Mouse (Mus musculus): ENCODE measurements around the gene Gm7697.
A peak's percentile ranks its signal among the peaks of the same experiment; 100 is the strongest.
"Not testable (repeated sequence)": the region's sequence is repeated elsewhere in the genome, so short reads cannot be mapped to it uniquely, and the experiment has no call there.

Gm7697 gene

GRCm38 (mm10) chr8:69522876-69523275, at the start of gene Gm7697:
Gene Gm7697 (minus strand): TSS chr8:69522976.
- not testable (repeated sequence) for DNase-seq

DNA sequence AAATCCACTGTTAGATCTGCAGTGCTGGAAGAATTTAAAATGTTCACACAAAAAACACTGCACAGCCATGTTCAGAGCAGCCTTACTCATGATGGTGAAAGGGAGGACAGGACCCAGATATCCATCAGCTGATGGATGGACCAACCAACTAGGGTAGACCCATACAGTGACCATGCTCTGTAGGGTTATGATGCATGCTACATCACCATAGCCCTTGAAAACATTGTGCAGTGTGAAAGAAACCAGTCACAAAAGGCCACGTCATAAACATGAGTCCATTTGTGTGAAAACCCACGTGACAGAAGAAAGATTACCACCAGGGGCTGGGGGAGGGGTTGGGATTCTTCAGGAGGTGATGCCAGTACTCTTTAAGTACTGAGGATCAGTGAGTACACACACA, 28.5 kb upstream of the Gm7697 start:
- not testable (repeated sequence) for DNase-seq

GRCm38 (mm10) chr8:69549556-69549955, 26.8 kb upstream of the Gm7697 start:
- DNase-seq, result peak; percentile 67

DNA sequence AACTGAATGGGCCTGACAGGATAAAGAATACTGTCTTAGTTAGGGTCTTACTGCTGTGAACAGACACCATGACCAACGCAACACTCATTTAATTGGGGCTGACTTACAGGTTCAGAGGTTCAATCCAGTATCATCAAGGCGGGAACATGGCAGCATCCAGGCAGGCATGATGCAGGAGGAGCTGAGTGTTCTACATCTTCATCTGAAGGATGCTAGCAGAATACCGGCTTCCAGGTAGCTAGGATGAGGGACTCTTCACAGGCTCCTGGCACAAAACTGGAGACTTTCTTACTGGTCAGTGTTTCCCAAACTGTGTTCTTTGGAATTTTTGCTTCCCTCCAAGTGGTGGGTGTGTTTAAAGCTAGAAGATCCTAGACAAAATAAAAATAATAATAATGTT, 25.3 kb upstream of the Gm7697 start:
- DNase-seq, result not testable (repeated sequence)

DNA sequence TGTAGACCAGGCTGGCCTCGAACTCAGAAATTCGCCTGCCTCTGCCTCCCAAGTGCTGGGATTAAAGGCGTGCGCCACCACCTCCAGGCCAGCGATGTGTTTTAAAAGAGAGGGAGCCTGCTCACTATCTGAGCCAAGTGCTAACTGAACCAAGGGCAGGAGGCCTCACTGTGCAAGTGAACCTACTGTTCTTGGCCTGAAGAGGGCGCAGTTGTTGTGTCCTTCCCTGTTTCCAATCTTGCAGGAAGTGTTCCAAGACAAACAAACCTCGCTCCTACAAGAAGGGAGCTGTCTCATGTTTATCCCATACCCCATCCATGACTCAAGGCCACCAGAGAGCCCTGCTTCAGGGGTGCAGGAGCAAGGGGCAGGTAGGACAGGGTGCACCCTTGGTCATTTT, 24.4 kb upstream of the Gm7697 start:
- peak; percentile 43 for DNase-seq

GRCm38 (mm10) chr8:69545020-69545419, 22.2 kb upstream of the Gm7697 start:
- DNase-seq, result peak; percentile 10

DNA sequence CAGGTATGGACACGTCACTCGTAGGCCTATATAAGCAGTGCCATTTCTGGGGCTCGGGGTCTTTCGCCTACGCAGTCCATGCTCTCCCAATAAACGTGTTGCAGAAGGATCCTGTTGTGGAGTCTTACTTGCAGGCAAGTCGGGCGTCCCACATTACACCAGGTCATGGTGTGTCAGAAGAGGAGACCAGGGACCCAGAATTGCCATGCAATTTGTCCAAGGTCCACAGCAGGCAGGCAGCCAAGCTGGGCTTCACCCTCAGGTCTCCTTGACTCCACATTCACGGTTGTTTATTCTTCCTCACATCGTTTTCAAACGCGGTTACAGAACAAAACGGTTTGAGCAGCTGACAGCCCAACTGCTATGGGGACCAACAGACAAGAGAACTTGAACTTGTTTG, 21.7 kb upstream of the Gm7697 start:
- not testable (repeated sequence) for DNase-seq

- not testable (repeated sequence) for DNase-seq
Observed at GRCm38 (mm10) chr8:69543984-69544383, 21.2 kb upstream of the Gm7697 start.

- not testable (repeated sequence) for DNase-seq
Observed at GRCm38 (mm10) chr8:69540764-69541163, 18.0 kb upstream of the Gm7697 start.

GRCm38 (mm10) chr8:69540331-69540730, 17.6 kb upstream of the Gm7697 start:
- DNase-seq, result not testable (repeated sequence)

DNA sequence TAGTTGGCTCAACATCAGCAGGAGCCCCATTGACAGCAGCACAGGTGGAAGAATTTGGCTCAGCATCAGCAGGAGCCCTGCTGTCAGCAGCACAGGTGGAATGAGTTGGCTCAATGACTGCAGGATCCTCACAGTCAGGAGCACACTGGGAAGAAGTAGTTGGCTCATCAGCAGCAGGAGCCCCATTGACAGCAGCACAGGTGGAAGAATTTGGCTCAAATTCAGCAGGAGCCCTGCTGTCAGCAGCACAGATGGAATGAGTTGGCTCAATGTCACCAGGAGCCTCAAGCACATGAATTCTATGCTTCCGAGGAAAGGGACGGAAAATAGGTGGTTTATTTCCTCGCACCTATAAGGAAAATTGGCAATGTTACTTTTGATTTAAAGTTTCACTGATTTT, 47.8 kb downstream of the Gm7697 start:
- not testable (repeated sequence) for DNase-seq

DNA sequence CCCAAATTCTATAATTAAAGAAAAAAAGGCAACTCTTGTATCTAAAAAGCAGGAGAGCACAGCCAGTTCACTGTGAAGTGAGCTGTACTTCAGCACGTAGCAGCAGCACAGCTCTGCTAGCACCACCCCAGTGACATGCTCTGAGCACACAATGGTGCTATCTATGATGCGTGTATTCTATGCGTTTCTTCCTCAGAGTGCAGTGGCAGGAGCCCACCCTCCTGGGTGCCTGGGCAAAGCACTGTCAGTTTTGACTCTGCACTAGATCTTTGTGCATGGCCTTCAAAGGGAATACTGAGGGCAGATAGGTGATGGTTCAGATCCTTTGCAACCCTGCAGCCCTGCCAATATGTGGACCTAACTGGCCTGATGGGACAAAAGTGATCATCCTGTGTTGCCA, 69.3 kb downstream of the Gm7697 start, which contains the start of gene Gm9495:
Gene Gm9495, minus strand, starts transcription at position 101 of the 400 bp plus-strand sequence.
- DNase-seq, result not testable (repeated sequence)

Data from retina, postnatal 1 day (tissue).